Comparison of ENCODE assay signal across 23 mouse cellular contexts in genomic region chr4:142091100-142091499, GRCm38 (mm10). TPM values are rescaled to one million over a fixed set of nuclear protein-coding genes. Genes with fewer than 3 reads are reported as not detected.
"Had no signal": no experiment of that assay in that cellular context is flagged by ENCODE, and none has a peak within 500 bp of the region (broad histone marks: within the 10 kb centered on the region; RNA-seq: fewer than 3 reads in every experiment).

No protein-coding gene starts in this region.

- H3K4me2 ChIP-seq: limb, embryonic 12.5 days; limb, embryonic 15.5 days; lung, embryonic 15.5 days; midbrain, embryonic 11.5 days; neural tube, embryonic 13.5 days had no signal

- H3K36me3 ChIP-seq: limb, embryonic 12.5 days; limb, embryonic 15.5 days; lung, embryonic 15.5 days; neural tube, embryonic 13.5 days had no signal

- DNase-seq: kidney, adult 18-20 months; kidney, postnatal 10 days; kidney, postnatal 4 days; left cerebral cortex, postnatal 4 days; lung, adult 18-20 months; lung, postnatal 10 days; lung, postnatal 4 days; midbrain, embryonic 14.5 days; retina, postnatal 1 day; right cerebral cortex, postnatal 25 days; thymus, adult 2 months; thymus, postnatal 14 days; thymus, postnatal 4 days had no signal

- H3K27ac ChIP-seq: limb, embryonic 12.5 days; limb, embryonic 15.5 days; liver, embryonic 14.5 days; lung, embryonic 15.5 days; neural tube, embryonic 13.5 days; stomach, postnatal 0 days had no signal

- H3K9ac ChIP-seq: limb, embryonic 12.5 days; limb, embryonic 15.5 days; liver, embryonic 14.5 days; lung, embryonic 15.5 days; neural tube, embryonic 13.5 days had no signal

- ATAC-seq: inflammation-experienced regulatory T-cells, adult 6 months; intestine, embryonic 16.5 days had no signal

- H3K9me3 ChIP-seq: limb, embryonic 12.5 days; limb, embryonic 15.5 days; lung, embryonic 15.5 days; neural tube, embryonic 13.5 days had no signal

- H3K27me3 ChIP-seq: limb, embryonic 15.5 days; lung, embryonic 15.5 days had no signal

- H3K4me3 ChIP-seq: limb, embryonic 12.5 days; limb, embryonic 15.5 days; lung, embryonic 15.5 days; myocyte; neural tube, embryonic 13.5 days had no signal

RNA-seq across cellular contexts. Expression of gene Tmem51, which starts 7.0 kb away (rescaled TPM):
- polyA plus RNA-seq: myocyte had no signal
